Mouse (Mus musculus) embryonic facial prominence, embryonic 15.5 days (tissue): ENCODE measurements around the gene Secisbp2l. TPM values are rescaled to one million over a fixed set of nuclear protein-coding genes. Genes with fewer than 3 reads are reported as not detected.

ENCODE experiments used
- ATAC-seq: fragments of 200-750 bp; cut with Nextera tagmentation; 2 replicates; pipeline ENCODE4 v1.8.0; 2017; ENCODE audit warnings: low read depth, moderate TSS enrichment; ENCODE audit not compliant: insufficient number of reproducible peaks, low FRiP score, low TSS enrichment
- H3K27ac ChIP-seq: fragments of 300-500 bp; sonication (generic); replicated peaks from 2 replicates; pipeline ENCODE4 v1.5.1; 2015; ENCODE audit warnings: mild to moderate bottlenecking, inconsistent platforms
- H3K27me3 ChIP-seq: fragments of 300-500 bp; sonication (generic); 2 replicates; pipeline ENCODE4 v1.6.1; 2015; ENCODE audit warnings: inconsistent platforms
- H3K36me3 ChIP-seq: fragments of 300-500 bp; sonication (generic); 2 replicates; pipeline ENCODE4 v1.6.1; 2015; ENCODE audit warnings: mild to moderate bottlenecking, inconsistent platforms
- H3K4me1 ChIP-seq: fragments of 300-500 bp; sonication (generic); 2 replicates; pipeline ENCODE4 v1.6.1; 2015; ENCODE audit warnings: inconsistent platforms
- H3K4me2 ChIP-seq: fragments of 300-500 bp; sonication (generic); replicated peaks from 2 replicates; pipeline ENCODE4 v1.6.1; 2015; ENCODE audit warnings: mild to moderate bottlenecking, inconsistent platforms
- H3K4me3 ChIP-seq: fragments of 300-500 bp; sonication (generic); replicated peaks from 2 replicates; pipeline ENCODE4 v1.5.1; 2015; ENCODE audit warnings: mild to moderate bottlenecking, inconsistent platforms
- H3K9ac ChIP-seq: fragments of 300-500 bp; sonication (generic); 2 replicates; pipeline ENCODE4 v1.6.1; 2015; ENCODE audit warnings: inconsistent platforms
- H3K9me3 ChIP-seq: fragments of 300-500 bp; sonication (generic); replicated peaks from 2 replicates; pipeline ENCODE4 v1.6.1; 2016; ENCODE audit warnings: inconsistent platforms
- WGBS: fragments of 180-500 bp; shearing (Covaris S2); methylation state at CpG from one replicate; pipeline ENCODE4 v1.1.7; 2015; 5-methylcytosine and 5-hydroxymethylcytosine counted together
- polyA plus RNA-seq: library from polyadenylated mRNA; unstranded; fragments of >200 nt; fragmentation: Nextera tagmentation; extraction: Ambion mirVana; gene quantifications from 2 replicates; pipeline ENCODE4 v1.2.1, GENCODE M21; 2015

The Secisbp2l gene
- polyA plus RNA-seq, 1 experiment from 2014 or later = 21.1 TPM

DNA sequence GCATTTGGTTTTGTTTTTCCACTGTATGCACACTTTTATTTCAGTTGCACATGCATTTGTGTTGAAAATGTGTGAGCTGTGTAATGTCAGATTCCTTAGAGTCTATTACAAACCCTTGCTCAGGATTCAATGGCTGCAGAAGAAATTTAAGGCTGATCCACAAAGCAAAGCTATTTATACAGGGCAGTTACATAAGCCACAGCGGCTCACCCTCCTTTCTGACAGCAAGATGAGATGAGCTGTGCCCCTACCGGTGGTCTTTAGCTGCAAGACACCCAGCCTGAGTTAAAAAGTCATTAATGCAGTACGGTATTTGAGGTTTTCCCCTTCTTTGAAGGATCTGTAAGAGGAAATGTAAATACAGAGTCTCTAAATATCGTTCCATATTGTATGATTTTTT, 1.2 kb upstream of the Secisbp2l start:
- Histone ChIP-seq H3K9me3 (no peaks in the 10 kb centered on the region), H3K4me3 (no peak overlapping the region), H3K4me1 (peaks cover 24% of the 10 kb centered on the region), H3K9ac (no peak overlapping the region), H3K36me3 (no peaks in the 10 kb centered on the region), H3K27me3 (no peaks in the 10 kb centered on the region), H3K4me2 (no peak overlapping the region), H3K27ac (no peak overlapping the region)
- 41% methylated on average over 4 of the region's 4 CpGs for WGBS
- no peak for ATAC-seq

DNA sequence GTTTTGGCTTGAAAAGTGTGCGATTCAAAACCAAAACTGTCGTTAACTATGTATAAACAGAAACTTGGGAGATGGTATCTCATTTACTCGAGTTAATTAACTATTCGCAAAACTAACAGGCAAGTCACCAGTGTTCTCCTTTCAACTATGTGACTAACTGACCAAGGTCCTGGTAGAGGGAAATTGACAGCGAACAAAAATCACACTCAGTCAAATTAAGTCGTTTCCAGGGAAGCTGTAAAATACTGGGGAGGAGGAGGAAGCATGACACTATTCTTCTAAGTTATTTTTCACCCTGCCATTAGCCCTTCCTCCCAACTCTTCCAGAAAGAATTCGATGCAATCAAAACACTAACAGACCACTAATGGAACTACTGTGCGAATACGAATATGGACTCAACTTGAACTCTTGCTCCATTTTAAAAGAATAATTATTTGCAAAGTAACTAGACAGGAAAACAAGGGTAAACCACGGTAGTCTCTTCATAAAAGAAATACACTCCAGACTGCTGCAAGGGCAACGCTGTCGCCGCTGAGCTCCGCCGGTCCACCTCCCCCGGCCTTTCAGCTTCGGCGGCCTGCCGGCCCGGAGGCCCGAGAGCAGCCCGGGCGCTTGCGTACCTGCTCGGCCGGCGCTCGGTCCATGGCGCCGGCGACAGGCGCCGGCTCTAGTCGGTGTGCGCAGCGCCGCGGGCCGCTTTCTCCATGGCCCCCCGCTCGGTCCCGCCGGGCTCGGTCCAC, 522 bp downstream of the Secisbp2l start:
- Histone ChIP-seq H3K9me3 (no peaks in the 10 kb centered on the region), H3K4me2 (peak overlapping the region; percentile 63), H3K27ac (peak overlapping the region; percentile 82), H3K4me3 (peak overlapping the region; percentile 82), H3K9ac (peak overlapping the region; percentile 94), H3K27me3 (no peaks in the 10 kb centered on the region), H3K36me3 (no peaks in the 10 kb centered on the region), H3K4me1 (peaks cover 24% of the 10 kb centered on the region)
- 2% methylated on average over 44 of the region's 44 CpGs for WGBS
- no peak for ATAC-seq

DNA sequence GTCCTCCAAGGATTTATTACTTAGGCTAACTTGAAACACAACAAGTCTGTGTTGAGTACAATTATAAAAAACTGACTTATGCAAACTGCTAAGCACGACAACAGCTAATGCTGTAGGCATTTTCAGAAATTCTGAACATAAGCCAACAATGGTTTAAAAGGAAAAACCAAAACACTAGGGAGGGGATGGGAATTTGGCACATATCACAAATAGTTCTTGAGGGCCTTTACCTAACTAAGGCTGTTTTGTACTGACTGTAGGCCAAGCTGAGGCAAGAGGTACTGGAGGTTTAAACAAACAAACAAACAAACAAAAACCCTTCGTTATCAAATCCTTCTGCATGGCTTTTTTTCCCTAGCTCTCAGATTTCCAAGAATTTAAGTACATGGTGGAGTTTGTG, 1.7 kb downstream of the Secisbp2l start:
- peaks cover 24% of the 10 kb centered on the region for H3K4me1 ChIP-seq
- no peak overlapping the region for H3K9ac ChIP-seq
- H3K9me3 ChIP-seq = no peaks in the 10 kb centered on the region
- 32% methylated on average over 2 of the region's 2 CpGs for WGBS
- H3K4me3 ChIP-seq = peak overlapping the region; percentile 82
- peak overlapping the region; percentile 63 for H3K4me2 ChIP-seq
- H3K27me3 ChIP-seq = no peaks in the 10 kb centered on the region
- H3K27ac ChIP-seq = no peak overlapping the region
- no peaks in the 10 kb centered on the region for H3K36me3 ChIP-seq
- ATAC-seq = no peak

DNA sequence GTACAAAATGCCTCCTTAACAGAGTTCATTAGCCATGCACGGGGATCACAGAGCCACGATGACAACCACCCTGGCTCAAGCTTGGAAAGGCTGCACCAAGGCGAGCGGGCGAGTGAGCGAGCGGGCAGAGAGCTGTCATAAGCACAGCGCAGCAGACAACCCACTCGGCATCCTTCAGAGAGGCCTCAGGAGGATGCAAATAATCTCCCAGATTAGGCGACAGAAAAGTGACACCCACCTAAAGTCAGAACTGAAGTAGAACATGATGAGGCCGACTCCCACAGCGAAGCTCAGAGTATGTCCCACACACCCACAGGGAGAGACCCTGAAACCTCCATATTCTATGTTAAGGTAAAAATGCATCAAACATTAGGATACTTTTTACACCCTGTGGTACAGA, 4.3 kb downstream of the Secisbp2l start:
- no peak overlapping the region for H3K4me2 ChIP-seq
- H3K27ac ChIP-seq = no peak overlapping the region
- no peaks in the 10 kb centered on the region for H3K9me3 ChIP-seq
- H3K27me3 ChIP-seq = no peaks in the 10 kb centered on the region
- no peak overlapping the region for H3K9ac ChIP-seq
- 85% methylated on average over 12 of the region's 12 CpGs for WGBS
- H3K4me3 ChIP-seq = no peak overlapping the region
- peaks cover 23% of the 10 kb centered on the region for H3K4me1 ChIP-seq
- ATAC-seq = no peak
- peaks cover 11% of the 10 kb centered on the region for H3K36me3 ChIP-seq

DNA sequence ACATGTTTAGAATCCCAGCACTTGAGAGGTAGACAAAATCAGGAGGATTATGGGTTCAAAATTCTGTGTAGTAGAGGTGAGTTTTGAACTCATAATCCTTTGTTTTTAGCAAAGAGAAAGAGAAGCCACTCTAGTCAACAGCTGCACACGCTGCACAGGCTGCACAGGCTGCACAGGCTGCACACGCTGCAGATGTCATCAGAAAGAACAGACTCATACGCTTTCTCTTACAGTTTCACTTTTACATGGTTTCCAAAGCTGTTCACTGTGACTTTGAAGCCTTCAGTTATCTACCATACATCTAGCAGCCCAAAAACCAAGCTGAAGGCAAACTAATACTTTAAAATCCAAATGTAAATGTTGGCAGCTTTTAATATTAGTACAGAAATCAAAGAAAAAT, 5.7 kb downstream of the Secisbp2l start:
- WGBS = 85% methylated on average over 3 of the region's 3 CpGs
- no peak for ATAC-seq
- Histone ChIP-seq H3K36me3 (peaks cover 15% of the 10 kb centered on the region), H3K9ac (no peak overlapping the region), H3K4me3 (no peak overlapping the region), H3K27me3 (no peaks in the 10 kb centered on the region), H3K4me2 (no peak overlapping the region), H3K9me3 (no peaks in the 10 kb centered on the region), H3K27ac (no peak overlapping the region), H3K4me1 (peaks cover 18% of the 10 kb centered on the region)

DNA sequence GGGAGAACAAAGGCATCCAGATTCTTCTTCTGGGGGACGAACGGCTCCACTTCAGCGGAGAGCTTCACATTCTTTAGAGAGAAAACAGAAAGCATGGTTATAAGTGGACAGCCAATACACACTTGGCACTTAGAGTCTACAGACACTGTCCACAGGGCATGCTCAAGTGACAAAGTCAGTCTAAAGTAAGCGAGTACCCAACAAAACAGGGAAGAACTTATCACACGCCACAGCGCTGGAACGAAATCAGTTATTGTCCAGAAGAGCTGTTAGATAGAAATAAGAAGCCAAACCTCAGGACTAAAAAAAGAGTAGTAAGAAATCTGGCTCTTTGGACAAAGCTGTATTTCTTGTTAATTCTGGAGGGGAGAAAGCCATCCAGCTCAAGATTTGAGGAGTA, 7.0 kb downstream of the Secisbp2l start:
- WGBS = 92% methylated on average over 7 of the region's 7 CpGs
- H3K27me3 ChIP-seq = no peaks in the 10 kb centered on the region
- no peak for ATAC-seq

DNA sequence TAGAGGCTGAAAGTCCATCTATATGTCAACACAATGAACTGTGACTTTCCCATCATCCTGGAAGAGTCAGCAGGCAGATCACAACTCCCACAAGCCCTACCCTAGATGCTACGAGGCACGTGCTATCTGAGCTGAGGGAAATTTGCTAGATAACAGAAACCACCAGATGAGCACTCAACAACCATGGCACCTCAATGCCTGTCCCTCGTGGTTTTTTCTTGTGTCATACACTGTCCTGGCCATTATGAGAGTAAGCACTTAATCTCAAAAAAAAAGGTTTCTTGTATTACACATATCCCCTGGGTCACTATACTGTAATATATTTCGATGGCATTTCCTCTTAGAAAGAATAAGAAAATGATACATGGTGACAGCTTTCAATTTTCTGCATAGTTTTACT, 7.8 kb downstream of the Secisbp2l start:
- H3K4me1 ChIP-seq = no peaks in the 10 kb centered on the region
- H3K9ac ChIP-seq = no peak overlapping the region
- no peaks in the 10 kb centered on the region for H3K9me3 ChIP-seq
- H3K27me3 ChIP-seq = no peaks in the 10 kb centered on the region
- ATAC-seq = no peak
- H3K4me2 ChIP-seq = no peak overlapping the region
- WGBS = 82% methylated on average over 4 of the region's 4 CpGs
- H3K4me3 ChIP-seq = no peak overlapping the region
- no peak overlapping the region for H3K27ac ChIP-seq
- H3K36me3 ChIP-seq = peaks cover 31% of the 10 kb centered on the region

More for the DNA sequence above, 7.0 kb downstream of the Secisbp2l start:
- Histone ChIP-seq H3K4me2 (no peak overlapping the region), H3K4me3 (no peak overlapping the region), H3K36me3 (peaks cover 23% of the 10 kb centered on the region), H3K9ac (no peak overlapping the region), H3K27ac (no peak overlapping the region), H3K4me1 (peaks cover 6% of the 10 kb centered on the region; the same call in 1 of the 2 replicates), H3K9me3 (no peaks in the 10 kb centered on the region)

DNA sequence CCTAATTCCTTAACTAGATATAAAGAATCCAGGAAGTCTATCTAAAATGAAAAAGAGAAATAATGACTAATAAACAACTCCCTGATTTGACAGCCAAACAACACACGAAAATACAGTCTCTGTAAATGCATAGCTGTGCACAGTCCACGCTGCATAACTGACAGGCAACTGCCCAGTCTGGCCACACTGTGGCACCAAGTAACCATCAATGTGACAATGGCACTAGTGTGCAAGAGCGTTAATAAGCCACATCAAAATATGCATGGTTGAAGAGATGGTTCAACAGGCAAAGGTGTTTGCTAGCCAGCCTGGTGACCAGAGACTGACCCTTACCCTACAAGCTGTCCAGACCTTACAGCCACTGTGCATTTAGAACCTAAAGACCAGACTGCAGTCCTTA, 17.6 kb downstream of the Secisbp2l start:
- Histone ChIP-seq H3K36me3 (peaks cover 75% of the 10 kb centered on the region), H3K27ac (no peak overlapping the region), H3K4me3 (no peak overlapping the region), H3K9me3 (no peaks in the 10 kb centered on the region), H3K9ac (no peak overlapping the region), H3K4me1 (no peaks in the 10 kb centered on the region), H3K27me3 (no peaks in the 10 kb centered on the region), H3K4me2 (no peak overlapping the region)
- 85% methylated on average over 3 of the region's 3 CpGs for WGBS
- no peak for ATAC-seq

DNA sequence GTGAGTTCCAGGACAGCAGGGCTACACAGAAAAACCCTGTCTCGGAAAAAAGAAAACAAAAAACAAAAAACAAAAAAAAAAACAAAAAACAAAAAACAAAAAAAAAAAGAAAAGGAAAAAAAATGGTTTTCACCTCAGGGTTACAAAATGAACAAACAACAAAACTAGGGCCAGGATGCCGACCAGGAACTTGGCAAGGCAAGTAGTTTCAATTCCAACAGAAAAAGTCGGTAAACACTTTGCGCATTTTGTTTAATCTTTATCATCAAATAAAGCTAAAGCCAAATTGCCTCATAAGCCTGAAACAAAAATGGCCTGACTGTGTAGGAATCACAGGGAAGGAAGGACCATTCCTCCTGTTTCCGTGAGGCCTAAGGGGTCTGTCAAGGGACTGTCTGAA, 18.1 kb downstream of the Secisbp2l start:
- Histone ChIP-seq H3K36me3 (peaks cover 73% of the 10 kb centered on the region), H3K9ac (no peak overlapping the region)
- 89% methylated on average over 5 of the region's 5 CpGs for WGBS

DNA sequence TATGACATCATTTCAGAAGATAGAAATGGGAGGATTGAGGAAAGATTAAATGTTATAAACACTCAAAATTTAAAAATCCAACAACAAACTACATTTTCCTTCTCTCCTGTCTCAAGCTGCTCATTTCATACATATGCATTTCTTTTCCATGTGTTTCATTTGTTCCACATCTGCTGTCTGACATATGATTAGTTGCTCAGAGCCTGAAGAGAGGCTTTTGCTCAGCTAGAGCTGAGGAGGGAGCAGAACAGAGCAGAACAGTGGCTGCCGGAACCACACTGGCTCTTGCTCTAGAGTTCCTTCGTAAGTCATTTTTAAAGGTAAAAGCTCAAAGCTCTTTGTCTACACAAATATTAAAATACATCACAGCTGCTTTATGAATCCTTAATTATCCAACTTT, 33.3 kb downstream of the Secisbp2l start:
- H3K27ac ChIP-seq = no peak overlapping the region
- peaks cover 9% of the 10 kb centered on the region for H3K4me1 ChIP-seq
- H3K4me2 ChIP-seq = no peak overlapping the region
- ATAC-seq = no peak
- H3K36me3 ChIP-seq = peaks cover 75% of the 10 kb centered on the region
- H3K4me3 ChIP-seq = no peak overlapping the region
- no peak overlapping the region for H3K9ac ChIP-seq
- WGBS = 64% methylated on average over 2 of the region's 2 CpGs
- no peaks in the 10 kb centered on the region for H3K27me3 ChIP-seq
- H3K9me3 ChIP-seq = no peaks in the 10 kb centered on the region

More for the DNA sequence above, 18.1 kb downstream of the Secisbp2l start:
- no peaks in the 10 kb centered on the region for H3K27me3 ChIP-seq
- H3K27ac ChIP-seq = no peak overlapping the region
- no peaks in the 10 kb centered on the region for H3K4me1 ChIP-seq
- ATAC-seq = no peak
- H3K4me2 ChIP-seq = no peak overlapping the region
- no peaks in the 10 kb centered on the region for H3K9me3 ChIP-seq
- H3K4me3 ChIP-seq = no peak overlapping the region

DNA sequence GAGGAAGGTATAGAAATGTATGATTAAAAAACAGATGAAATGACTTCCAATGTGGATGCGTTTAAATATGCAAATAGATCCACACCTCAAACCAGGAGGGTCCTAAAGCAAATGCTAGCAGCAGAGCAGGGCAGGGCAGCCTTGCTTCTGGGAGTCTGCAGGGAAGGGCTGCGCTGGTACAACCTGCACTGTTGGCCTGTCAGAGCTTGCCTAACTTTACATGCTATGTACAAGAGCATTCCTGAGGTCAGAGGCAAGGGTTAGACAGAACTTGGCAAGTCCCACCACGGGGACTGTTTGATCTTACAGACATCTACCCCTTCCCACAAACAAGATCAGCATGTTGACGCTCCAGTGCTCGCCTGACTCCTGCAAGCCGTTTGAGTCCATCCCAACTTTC, 43.3 kb downstream of the Secisbp2l start:
- Histone ChIP-seq H3K9ac (no peak overlapping the region), H3K9me3 (no peaks in the 10 kb centered on the region), H3K27ac (peak overlapping the region; percentile 11; the same call in 1 of the 2 replicates), H3K4me3 (no peak overlapping the region), H3K4me1 (peaks cover 12% of the 10 kb centered on the region), H3K36me3 (peaks cover 41% of the 10 kb centered on the region), H3K27me3 (no peaks in the 10 kb centered on the region), H3K4me2 (no peak overlapping the region)
- no peak for ATAC-seq
- WGBS = 62% methylated on average over 6 of the region's 6 CpGs

DNA sequence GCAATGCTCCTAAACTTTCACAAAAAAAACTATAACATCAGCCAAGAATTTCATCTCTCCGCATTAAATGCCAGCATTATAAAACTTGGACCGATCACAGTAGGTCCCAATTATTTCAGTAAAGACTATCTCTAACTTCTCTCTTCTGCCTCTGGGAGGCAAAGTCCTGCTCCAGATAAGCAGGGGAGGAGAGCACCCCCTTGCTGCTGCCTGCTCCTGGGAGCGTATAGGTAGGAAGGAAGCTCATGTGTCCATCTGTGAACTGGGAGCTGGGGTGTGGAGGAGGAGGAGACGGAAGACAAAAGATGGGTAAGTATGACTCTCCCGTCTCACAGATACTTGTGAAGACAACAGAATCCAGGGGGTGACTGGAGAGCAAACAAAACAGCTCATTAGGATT, 44.0 kb downstream of the Secisbp2l start:
- WGBS = 67% methylated on average over 5 of the region's 5 CpGs
- H3K36me3 ChIP-seq = peaks cover 35% of the 10 kb centered on the region

More for the DNA sequence above, 44.0 kb downstream of the Secisbp2l start:
- Histone ChIP-seq H3K27ac (0 out of 2 replicates have a peak overlapping the region, but pooled peaks have one; percentile 11), H3K9me3 (no peaks in the 10 kb centered on the region), H3K4me2 (no peak overlapping the region), H3K4me3 (no peak overlapping the region), H3K9ac (no peak overlapping the region), H3K4me1 (peaks cover 16% of the 10 kb centered on the region), H3K27me3 (no peaks in the 10 kb centered on the region)
- ATAC-seq = no peak
